Mouse (Mus musculus): ENCODE measurements at regions not wholly inside any gene's neighbourhood (a gene's known extent, or its start where the extent isn't known, plus 50 kb on each side); places are given as distances from the start of the nearest gene placed in this dataset.

- Histone ChIP-seq H3K4me2 (ENCODE audit: low read length) (no peak overlapping the region), H3K27me3 (ENCODE audit: control insufficient read depth, insufficient read depth, low read depth, low read length) (no peaks in the 10 kb centered on the region), H3K9ac (ENCODE audit: low read depth, low read length) (no peak overlapping the region), H3K36me3 (ENCODE audit: control insufficient read depth, insufficient read depth, low read length) (no peaks in the 10 kb centered on the region), H3K4me1 (ENCODE audit: control insufficient read depth, insufficient read depth, low read length) (no peaks in the 10 kb centered on the region; the same call in 1 of the 2 replicates), H3K27ac (ENCODE audit: low read length) (no peak overlapping the region), H3K9me3 (replicated peaks; ENCODE audit: control insufficient read depth, low read length, poor library complexity, severe bottlenecking) (no peaks in the 10 kb centered on the region), H3K4me3 (ENCODE audit: low read depth, low read length) (no peak overlapping the region)
- 78% methylated on average over 5 of the region's 5 CpGs for WGBS
- no peak for ATAC-seq
Observed at GRCm38 (mm10) chr3:130936980-130937379, 173.3 kb upstream of the Lef1 start.

GRCm38 (mm10) chr3:130936336-130936735 is 173.9 kb upstream of the Lef1 start:
- Histone ChIP-seq H3K27ac (ENCODE audit: low read length) (no peak overlapping the region), H3K9ac (ENCODE audit: low read depth, low read length) (no peak overlapping the region), H3K4me2 (ENCODE audit: low read length) (no peak overlapping the region), H3K9me3 (replicated peaks; ENCODE audit: control insufficient read depth, low read length, poor library complexity, severe bottlenecking) (no peaks in the 10 kb centered on the region), H3K36me3 (ENCODE audit: control insufficient read depth, insufficient read depth, low read length) (no peaks in the 10 kb centered on the region), H3K4me3 (ENCODE audit: low read depth, low read length) (no peak overlapping the region), H3K27me3 (ENCODE audit: control insufficient read depth, insufficient read depth, low read depth, low read length) (no peaks in the 10 kb centered on the region), H3K4me1 (ENCODE audit: control insufficient read depth, insufficient read depth, low read length) (no peaks in the 10 kb centered on the region; the same call in 1 of the 2 replicates)
- WGBS: 30% methylated on average over 7 of the region's 7 CpGs
- peak; percentile 28; the same call in 1 of the 2 replicates for ATAC-seq

DNA sequence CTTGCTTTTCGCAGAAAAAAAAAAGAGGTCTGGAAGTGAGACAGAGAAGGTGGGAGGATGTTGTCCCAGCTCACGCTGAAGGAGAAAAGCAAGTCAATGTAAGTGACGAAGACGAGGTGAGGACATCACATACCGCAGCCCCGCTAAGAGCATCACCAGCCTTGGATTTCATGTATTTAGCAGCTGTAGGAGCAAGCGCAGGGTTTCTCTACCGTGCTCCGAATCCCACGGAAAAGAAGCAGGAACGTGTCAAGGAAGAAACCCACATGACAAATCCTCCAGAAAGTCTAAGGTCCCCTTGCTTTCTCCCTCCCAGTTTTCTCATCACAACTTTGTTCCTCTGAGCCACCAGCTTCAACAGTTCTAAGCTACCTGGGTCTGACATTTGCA is 174.3 kb upstream of the Lef1 start:
- ATAC-seq: no peak
- no peaks in the 10 kb centered on the region for H3K36me3 ChIP-seq (ENCODE audit: control insufficient read depth, insufficient read depth, low read length)
- 0 out of 2 replicates have a peak overlapping the region, but pooled peaks have one; percentile 17 for H3K9ac ChIP-seq (ENCODE audit: low read depth, low read length)
- H3K27ac ChIP-seq (ENCODE audit: low read length): no peak overlapping the region
- no peak overlapping the region for H3K4me2 ChIP-seq (ENCODE audit: low read length)
- no peaks in the 10 kb centered on the region; the same call in 1 of the 2 replicates for H3K4me1 ChIP-seq (ENCODE audit: control insufficient read depth, insufficient read depth, low read length)
- WGBS: 82% methylated on average over 11 of the region's 11 CpGs
- H3K27me3 ChIP-seq (ENCODE audit: control insufficient read depth, insufficient read depth, low read depth, low read length): no peaks in the 10 kb centered on the region
- no peak overlapping the region for H3K4me3 ChIP-seq (ENCODE audit: low read depth, low read length)
- no peaks in the 10 kb centered on the region for H3K9me3 ChIP-seq (replicated peaks; ENCODE audit: control insufficient read depth, low read length, poor library complexity, severe bottlenecking)

DNA sequence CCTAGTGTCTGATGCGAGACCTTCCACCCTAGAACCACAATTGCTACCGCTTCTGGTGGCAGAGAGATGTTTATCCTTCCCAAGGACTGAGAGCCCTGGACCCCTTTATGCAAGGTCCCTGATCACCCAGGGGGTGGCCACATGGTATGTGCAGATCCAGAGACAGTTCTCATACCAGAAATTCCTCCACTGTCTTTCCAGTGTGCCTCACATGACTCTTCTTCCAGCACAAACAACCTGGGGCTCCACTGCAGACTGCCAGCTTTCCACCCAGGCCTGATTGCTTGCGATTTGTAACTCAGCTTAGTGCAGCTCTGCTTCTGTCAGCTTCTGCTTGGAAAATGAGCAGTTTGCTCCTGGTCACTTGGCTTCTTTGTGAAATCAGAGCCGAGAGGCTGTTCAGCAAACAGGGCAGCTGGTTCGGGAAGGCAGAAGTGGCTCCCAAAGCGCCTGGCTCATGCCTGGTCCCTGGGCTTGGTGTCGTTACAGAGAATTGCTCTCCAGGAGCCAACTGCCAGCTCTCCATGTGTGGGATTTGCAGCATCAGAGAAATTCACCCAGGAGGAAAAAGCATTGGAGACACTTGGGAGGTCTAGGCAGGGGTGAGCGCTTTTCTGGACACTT is 174.9 kb upstream of the Lef1 start:
- WGBS: 68% methylated on average over 8 of the region's 8 CpGs
- H3K4me1 ChIP-seq (ENCODE audit: control insufficient read depth, insufficient read depth, low read length): no peaks in the 10 kb centered on the region; the same call in 1 of the 2 replicates
- H3K27me3 ChIP-seq (ENCODE audit: control insufficient read depth, insufficient read depth, low read depth, low read length): no peaks in the 10 kb centered on the region
- H3K27ac ChIP-seq (ENCODE audit: low read length): no peak overlapping the region
- no peak overlapping the region for H3K4me3 ChIP-seq (ENCODE audit: low read depth, low read length)
- 0 out of 2 replicates have a peak overlapping the region, but pooled peaks have one; percentile 17 for H3K9ac ChIP-seq (ENCODE audit: low read depth, low read length)
- no peak overlapping the region for H3K4me2 ChIP-seq (ENCODE audit: low read length)
- ATAC-seq: no peak
- H3K9me3 ChIP-seq (replicated peaks; ENCODE audit: control insufficient read depth, low read length, poor library complexity, severe bottlenecking): no peaks in the 10 kb centered on the region
- H3K36me3 ChIP-seq (ENCODE audit: control insufficient read depth, insufficient read depth, low read length): no peaks in the 10 kb centered on the region

GRCm38 (mm10) chr3:130932723-130933122 is 177.5 kb upstream of the Lef1 start:
- no peak overlapping the region for H3K4me3 ChIP-seq (ENCODE audit: low read depth, low read length)
- no peaks in the 10 kb centered on the region for H3K36me3 ChIP-seq (ENCODE audit: control insufficient read depth, insufficient read depth, low read length)
- no peak overlapping the region for H3K27ac ChIP-seq (ENCODE audit: low read length)
- no peaks in the 10 kb centered on the region for H3K27me3 ChIP-seq (ENCODE audit: control insufficient read depth, insufficient read depth, low read depth, low read length)
- no peak for ATAC-seq
- no peak overlapping the region for H3K4me2 ChIP-seq (ENCODE audit: low read length)
- H3K9me3 ChIP-seq (replicated peaks; ENCODE audit: control insufficient read depth, low read length, poor library complexity, severe bottlenecking): no peaks in the 10 kb centered on the region
- H3K9ac ChIP-seq (ENCODE audit: low read depth, low read length): no peak overlapping the region
- WGBS: 76% methylated on average over 6 of the region's 6 CpGs
- H3K4me1 ChIP-seq (ENCODE audit: control insufficient read depth, insufficient read depth, low read length): no peaks in the 10 kb centered on the region; the same call in 1 of the 2 replicates

DNA sequence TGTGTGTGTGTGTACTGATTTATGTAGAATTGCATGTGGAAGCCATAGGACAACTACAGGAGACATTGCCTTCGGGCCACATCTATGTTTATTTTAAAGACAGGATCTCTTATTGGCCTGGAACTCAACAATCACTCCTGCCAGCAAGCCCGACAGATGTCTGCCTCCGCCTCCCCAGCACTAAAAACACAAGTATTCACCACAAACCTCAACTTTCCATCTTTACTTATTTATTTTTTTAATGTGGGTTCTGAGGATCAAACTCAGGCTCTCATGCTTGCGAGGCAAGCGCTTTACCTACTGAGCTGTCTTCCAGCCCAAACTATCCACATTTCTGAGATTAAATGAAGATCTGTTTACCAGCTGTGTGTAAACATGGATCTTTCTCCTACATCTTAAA is 178.0 kb upstream of the Lef1 start:
- Histone ChIP-seq H3K9me3 (replicated peaks; ENCODE audit: control insufficient read depth, low read length, poor library complexity, severe bottlenecking) (no peaks in the 10 kb centered on the region), H3K9ac (ENCODE audit: low read depth, low read length) (no peak overlapping the region), H3K27ac (ENCODE audit: low read length) (no peak overlapping the region), H3K4me3 (ENCODE audit: low read depth, low read length) (no peak overlapping the region), H3K27me3 (ENCODE audit: control insufficient read depth, insufficient read depth, low read depth, low read length) (no peaks in the 10 kb centered on the region), H3K36me3 (ENCODE audit: control insufficient read depth, insufficient read depth, low read length) (no peaks in the 10 kb centered on the region), H3K4me1 (ENCODE audit: control insufficient read depth, insufficient read depth, low read length) (no peaks in the 10 kb centered on the region; the same call in 1 of the 2 replicates), H3K4me2 (ENCODE audit: low read length) (no peak overlapping the region)
- ATAC-seq: no peak
- WGBS: 90% methylated on average over 5 of the region's 5 CpGs

DNA sequence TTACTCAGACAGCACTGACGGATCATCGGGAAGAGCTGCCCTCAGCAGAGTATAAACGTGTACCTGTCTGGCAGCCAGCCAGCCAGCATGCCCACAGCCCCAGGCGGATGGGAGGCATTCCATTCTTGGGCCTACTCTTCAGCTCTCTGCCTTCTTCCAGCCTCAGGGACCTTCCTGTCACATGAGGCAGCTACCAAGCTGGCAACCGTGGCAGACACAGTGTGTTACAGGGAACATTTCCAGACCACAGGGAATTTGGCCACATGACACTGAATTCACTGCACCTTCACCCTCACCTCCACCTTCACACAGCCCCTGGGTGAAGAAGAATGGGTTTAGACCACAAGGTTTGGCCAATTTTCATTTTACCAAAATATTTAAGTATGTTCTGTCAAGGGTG is 185.3 kb upstream of the Lef1 start:
- no peak for ATAC-seq
- WGBS: 57% methylated on average over 5 of the region's 5 CpGs

GRCm38 (mm10) chr3:130923615-130923958 is 186.7 kb upstream of the Lef1 start:
- Histone ChIP-seq H3K9ac (ENCODE audit: low read depth, low read length) (peak overlapping the region; percentile 51; the same call in 1 of the 2 replicates), H3K4me2 (ENCODE audit: low read length) (peak overlapping the region; percentile 51), H3K27ac (ENCODE audit: low read length) (peak overlapping the region; percentile 52; the same call in 1 of the 2 replicates), H3K4me3 (ENCODE audit: low read depth, low read length) (peak overlapping the region; percentile 11), H3K9me3 (replicated peaks; ENCODE audit: control insufficient read depth, low read length, poor library complexity, severe bottlenecking) (no peaks in the 10 kb centered on the region), H3K4me1 (ENCODE audit: control insufficient read depth, insufficient read depth, low read length) (peaks cover 22% of the 10 kb centered on the region), H3K27me3 (ENCODE audit: control insufficient read depth, insufficient read depth, low read depth, low read length) (no peaks in the 10 kb centered on the region), H3K36me3 (ENCODE audit: control insufficient read depth, insufficient read depth, low read length) (no peaks in the 10 kb centered on the region)
- 12% methylated on average over 8 of the region's 8 CpGs for WGBS
- ATAC-seq: peak; percentile 47; the same call in 1 of the 2 replicates

More for the DNA sequence above, 185.3 kb upstream of the Lef1 start:
- H3K4me2 ChIP-seq (ENCODE audit: low read length): no peak overlapping the region
- H3K4me3 ChIP-seq (ENCODE audit: low read depth, low read length): no peak overlapping the region
- peaks cover 22% of the 10 kb centered on the region for H3K4me1 ChIP-seq (ENCODE audit: control insufficient read depth, insufficient read depth, low read length)
- H3K27me3 ChIP-seq (ENCODE audit: control insufficient read depth, insufficient read depth, low read depth, low read length): no peaks in the 10 kb centered on the region
- H3K36me3 ChIP-seq (ENCODE audit: control insufficient read depth, insufficient read depth, low read length): no peaks in the 10 kb centered on the region
- no peaks in the 10 kb centered on the region for H3K9me3 ChIP-seq (replicated peaks; ENCODE audit: control insufficient read depth, low read length, poor library complexity, severe bottlenecking)
- H3K9ac ChIP-seq (ENCODE audit: low read depth, low read length): no peak overlapping the region
- H3K27ac ChIP-seq (ENCODE audit: low read length): no peak overlapping the region

DNA sequence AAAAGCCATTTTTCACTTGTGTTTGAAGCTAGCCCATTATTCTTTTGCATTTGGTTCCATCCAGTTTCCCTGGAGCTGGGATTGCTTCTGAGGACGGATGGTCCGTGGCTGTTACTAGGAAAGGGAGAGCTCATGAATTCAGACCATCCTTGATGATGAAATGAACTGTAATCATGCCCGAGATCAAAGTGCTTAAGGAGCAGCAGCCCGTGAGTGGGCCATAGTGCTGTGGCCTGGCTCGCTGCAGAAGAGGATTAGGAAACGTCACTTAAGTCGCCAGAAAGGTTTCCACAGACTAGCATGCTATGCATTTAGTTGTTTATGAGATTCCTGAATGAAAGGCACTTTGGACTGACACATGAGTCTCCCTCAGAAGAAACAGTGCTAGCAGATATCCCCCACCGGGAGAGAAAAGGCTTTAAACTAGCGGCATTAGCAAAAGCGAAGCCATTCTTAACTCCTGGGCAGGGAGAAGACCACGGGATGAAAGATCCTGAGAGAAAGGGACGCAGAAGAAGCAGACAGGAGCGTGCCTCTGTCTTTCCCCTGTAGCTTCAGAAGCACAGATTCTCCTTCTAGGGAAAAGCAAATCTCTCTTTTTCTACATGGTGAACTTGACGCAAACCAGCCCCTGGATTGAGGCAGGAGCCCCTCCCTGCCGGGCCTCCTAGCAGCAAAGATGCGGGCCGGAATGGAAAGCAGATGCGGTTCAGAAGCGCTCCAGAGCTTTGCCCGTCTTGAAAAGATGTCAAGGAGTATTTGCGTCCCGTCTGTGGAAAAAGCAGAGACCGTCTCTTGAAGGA is 187.3 kb upstream of the Lef1 start:
- Histone ChIP-seq H3K9ac (ENCODE audit: low read depth, low read length) (peak overlapping the region; percentile 51; the same call in 1 of the 2 replicates), H3K4me3 (ENCODE audit: low read depth, low read length) (peak overlapping the region; percentile 11), H3K36me3 (ENCODE audit: control insufficient read depth, insufficient read depth, low read length) (no peaks in the 10 kb centered on the region), H3K27ac (ENCODE audit: low read length) (peak overlapping the region; percentile 52), H3K4me1 (ENCODE audit: control insufficient read depth, insufficient read depth, low read length) (peaks cover 22% of the 10 kb centered on the region), H3K27me3 (ENCODE audit: control insufficient read depth, insufficient read depth, low read depth, low read length) (no peaks in the 10 kb centered on the region), H3K4me2 (ENCODE audit: low read length) (peak overlapping the region; percentile 51), H3K9me3 (replicated peaks; ENCODE audit: control insufficient read depth, low read length, poor library complexity, severe bottlenecking) (no peaks in the 10 kb centered on the region)
- WGBS: 6% methylated on average over 23 of the region's 23 CpGs
- ATAC-seq: peak; percentile 46; the same call in 1 of the 2 replicates

Measured in midbrain, embryonic 16.5 days (tissue).